ENCODE assay signal across 8 mouse cellular contexts in the genomic region with DNA sequence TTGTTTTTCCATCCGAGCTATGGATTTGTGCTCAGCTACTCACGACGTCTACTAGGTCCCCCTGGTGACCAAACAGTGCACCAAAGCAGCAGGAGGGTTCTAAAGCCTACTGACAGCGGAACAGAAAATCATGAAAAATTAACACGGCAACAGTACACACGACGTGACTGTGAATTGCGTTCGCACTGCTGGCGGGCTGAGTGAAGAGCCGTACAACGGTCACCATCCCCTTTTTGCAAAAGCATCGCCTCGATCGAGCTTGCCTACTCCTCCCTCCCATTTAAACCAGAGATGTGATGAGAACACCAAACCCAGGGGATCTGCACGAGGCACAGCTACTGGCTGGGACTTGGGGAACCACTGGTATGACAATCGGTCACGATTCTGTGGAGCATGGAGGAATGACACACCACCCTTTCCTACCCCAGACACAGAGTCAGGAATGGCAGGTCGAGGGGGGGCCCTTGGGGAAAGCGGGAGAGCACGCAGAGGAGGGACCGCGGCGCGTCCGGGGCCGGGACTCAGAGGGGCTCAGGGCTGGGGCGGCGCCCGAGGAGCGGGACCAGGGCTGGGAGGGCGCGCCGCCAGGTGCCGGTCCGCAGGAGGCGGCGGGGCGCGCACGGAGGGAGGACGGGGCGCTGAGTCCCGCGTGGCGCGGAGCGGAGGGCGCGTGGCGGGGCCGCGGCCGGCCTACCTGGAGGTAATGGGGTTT. TPM values are rescaled to one million over a fixed set of nuclear protein-coding genes. Genes with fewer than 3 reads are reported as not detected.
DNase-seq lines count a peak whose midpoint lies in the region; ATAC-seq lines count a peak whose summit lies in the region.

No protein-coding gene starts in this region.

- peak overlapping the region; percentile 80 for H3K4me3 ChIP-seq in embryonic facial prominence, embryonic 11.5 days (ENCODE audit: low read depth, low read length)
- H3K4me3 ChIP-seq in limb, embryonic 13.5 days, result peak overlapping the region; percentile 82
- peak overlapping the region; percentile 85 for H3K4me3 ChIP-seq in midbrain, embryonic 14.5 days (replicated peaks; ENCODE audit: low read depth, low read length)

- H3K27ac ChIP-seq in embryonic facial prominence, embryonic 11.5 days (replicated peaks; ENCODE audit: low read depth, low read length), result peak overlapping the region; percentile 61
- peak overlapping the region; percentile 86 for H3K27ac ChIP-seq in limb, embryonic 13.5 days
- peak overlapping the region; percentile 97 for H3K27ac ChIP-seq in midbrain, embryonic 14.5 days (replicated peaks; ENCODE audit: low read depth, low read length)

- H3K4me2 ChIP-seq in embryonic facial prominence, embryonic 11.5 days (ENCODE audit: low read depth, low read length), result peak overlapping the region; percentile 83
- peak overlapping the region; percentile 79 for H3K4me2 ChIP-seq in limb, embryonic 13.5 days (replicated peaks)
- H3K4me2 ChIP-seq in midbrain, embryonic 14.5 days (ENCODE audit: low read length), result peak overlapping the region; percentile 61

- under 1% methylated on average over 35 of the region's 54 CpGs for WGBS in embryonic facial prominence, embryonic 11.5 days
- WGBS in limb, embryonic 13.5 days, result under 1% methylated on average over 54 of the region's 54 CpGs
- under 1% methylated on average over 47 of the region's 54 CpGs for WGBS in midbrain, embryonic 14.5 days

- H3K4me1 ChIP-seq in embryonic facial prominence, embryonic 11.5 days (ENCODE audit: control insufficient read depth, insufficient read depth, low read length), result no peaks in the 10 kb centered on the region
- 0 out of 2 replicates have a peak, but pooled peaks cover 12% of the 10 kb centered on the region for H3K4me1 ChIP-seq in limb, embryonic 13.5 days
- H3K4me1 ChIP-seq in midbrain, embryonic 14.5 days (ENCODE audit: control insufficient read depth, insufficient read depth, low read length), result 0 out of 2 replicates have a peak, but pooled peaks cover 10% of the 10 kb centered on the region

- H3K9ac ChIP-seq in embryonic facial prominence, embryonic 11.5 days (replicated peaks; ENCODE audit: low read length), result peak overlapping the region; percentile 76
- H3K9ac ChIP-seq in limb, embryonic 13.5 days, result peak overlapping the region; percentile 82
- H3K9ac ChIP-seq in midbrain, embryonic 14.5 days (replicated peaks; ENCODE audit: low read length), result peak overlapping the region; percentile 90

- ATAC-seq in embryonic facial prominence, embryonic 11.5 days (replicated peaks; ENCODE audit: insufficient number of reproducible peaks, low FRiP score, low TSS enrichment, low read depth), result peak; percentile 80
- ATAC-seq in limb, embryonic 13.5 days (ENCODE audit: low FRiP score, low read depth), result peak; percentile 81
- ATAC-seq in midbrain, embryonic 14.5 days (ENCODE audit: low FRiP score, low TSS enrichment), result peak; percentile 81

- no peaks in the 10 kb centered on the region for H3K9me3 ChIP-seq in embryonic facial prominence, embryonic 11.5 days (replicated peaks; ENCODE audit: control insufficient read depth, low read length)
- H3K9me3 ChIP-seq in limb, embryonic 13.5 days, result no peaks in the 10 kb centered on the region
- H3K9me3 ChIP-seq in midbrain, embryonic 14.5 days (ENCODE audit: control insufficient read depth, low read length), result no peaks in the 10 kb centered on the region

- peak; percentile 75 for DNase-seq in 3134 (ENCODE audit: extremely low read depth, insufficient read length, low spot score)
- DNase-seq in adrenal gland, postnatal 10 days, result peak; percentile 57
- DNase-seq in embryonic facial prominence, embryonic 11.5 days (ENCODE audit: low spot score), result peak; percentile 74
- peak; percentile 57 to 63 for DNase-seq in heart, adult 9 months (ENCODE audit: low spot score in 2 of 2)
- peak; percentile 79 for DNase-seq in kidney, adult 9 months
- DNase-seq in midbrain, embryonic 14.5 days, result peak; percentile 82
- peak; percentile 73 for DNase-seq in spleen, adult 12 weeks (ENCODE audit: low spot score)

- H3K27me3 ChIP-seq in embryonic facial prominence, embryonic 11.5 days (ENCODE audit: control insufficient read depth, insufficient read depth, low read length), result no peaks in the 10 kb centered on the region
- no peaks in the 10 kb centered on the region for H3K27me3 ChIP-seq in limb, embryonic 13.5 days
- no peaks in the 10 kb centered on the region for H3K27me3 ChIP-seq in midbrain, embryonic 14.5 days (ENCODE audit: control insufficient read depth, insufficient read depth, low read length)

- no peaks in the 10 kb centered on the region for H3K36me3 ChIP-seq in embryonic facial prominence, embryonic 11.5 days (replicated peaks; ENCODE audit: control insufficient read depth, insufficient read depth, low read depth, low read length)
- H3K36me3 ChIP-seq in limb, embryonic 13.5 days, result no peaks in the 10 kb centered on the region
- H3K36me3 ChIP-seq in midbrain, embryonic 14.5 days (ENCODE audit: control insufficient read depth, insufficient read depth, low read length), result no peaks in the 10 kb centered on the region

RNA-seq across cellular contexts. Expression of a gene that starts 0.5 kb away (rescaled TPM):
- 10 to 100 TPM; 18.0 to 18.5 TPM for total RNA-seq in adrenal gland, postnatal 10 days (2021)
- 22.1 and 24.3 TPM in 2 replicates for polyA plus RNA-seq in embryonic facial prominence, embryonic 11.5 days (2014; fragmentation: Nextera tagmentation; extraction: Ambion mirVana)
- 30.9 and 31.7 TPM in 2 replicates for polyA plus RNA-seq in limb, embryonic 13.5 days (2015; fragmentation: Nextera tagmentation; extraction: Ambion mirVana)
- 48.5 and 53.9 TPM in 2 replicates for polyA plus RNA-seq in midbrain, embryonic 14.5 days (2014; fragmentation: Nextera tagmentation; extraction: Ambion mirVana)

Comparison
In these comparisons a context has a peak if more than half of its experiments do, and no peak if none do; other contexts are left out.
1. Peak in every context shown above with its lines: DNase-seq, ATAC-seq, H3K4me3 ChIP-seq and H3K27ac ChIP-seq.